Mouse (Mus musculus) hindbrain, embryonic 10.5 days (tissue): ENCODE results near the gene Pcnt. TPM values are rescaled to one million over a fixed set of nuclear protein-coding genes. Genes with fewer than 3 reads are reported as not detected.

ENCODE experiments used
- DNase-seq: peaks from one replicate; pipeline ENCODE4 v3.0.0-alpha.2; 2017; ENCODE audit warnings: low spot score
- H3K27ac ChIP-seq: fragments of 300-500 bp; sonication (generic); 2 replicates; pipeline ENCODE4 v1.5.1; 2016; ENCODE audit warnings: mild to moderate bottlenecking, moderate library complexity
- H3K27me3 ChIP-seq: fragments of 300-500 bp; sonication (generic); 2 replicates; pipeline ENCODE4 v1.6.1; 2016; ENCODE audit warnings: mild to moderate bottlenecking; ENCODE audit not compliant: poor library complexity, insufficient read depth, severe bottlenecking
- H3K36me3 ChIP-seq: fragments of 300-500 bp; sonication (generic); 2 replicates; pipeline ENCODE4 v1.6.1; 2016; ENCODE audit warnings: mild to moderate bottlenecking, moderate library complexity
- H3K4me1 ChIP-seq: fragments of 300-500 bp; sonication (generic); replicated peaks from 2 replicates; pipeline ENCODE4 v1.6.1; 2016; ENCODE audit warnings: mild to moderate bottlenecking
- H3K4me3 ChIP-seq: fragments of 300-500 bp; sonication (generic); 2 replicates; pipeline ENCODE4 v1.5.1; 2016; ENCODE audit warnings: mild to moderate bottlenecking, moderate library complexity
- H3K9me3 ChIP-seq: fragments of 300-500 bp; sonication (generic); 2 replicates; pipeline ENCODE4 v1.6.1; 2016; ENCODE audit warnings: mild to moderate bottlenecking, moderate library complexity
- WGBS: fragments of 180-500 bp; shearing (Covaris S2); methylation state at CpG from one replicate; pipeline ENCODE4 v1.1.7; 2016; 5-methylcytosine and 5-hydroxymethylcytosine counted together
- polyA plus RNA-seq: library from polyadenylated mRNA; unstranded; fragments of >200 nt; fragmentation: Nextera tagmentation; extraction: Ambion mirVana; gene quantifications from 2 replicates; pipeline ENCODE4 v1.2.1, GENCODE M21; 2016

Gene Pcnt
- polyA plus RNA-seq, 1 experiment from 2014 or later, result 15.8 TPM

GRCm38 (mm10) chr10:76334350-76334749, 108.2 kb downstream of the Pcnt start:
- DNase-seq, result no peak
- H3K27ac ChIP-seq, result no peak overlapping the region
- H3K4me1 ChIP-seq, result peaks cover 9% of the 10 kb centered on the region; the same call in 1 of the 2 replicates
- H3K9me3 ChIP-seq, result no peaks in the 10 kb centered on the region
- no peak overlapping the region for H3K4me3 ChIP-seq
- H3K27me3 ChIP-seq, result no peaks in the 10 kb centered on the region
- WGBS, result 46% methylated on average over 4 of the region's 4 CpGs
- H3K36me3 ChIP-seq, result no peaks in the 10 kb centered on the region

GRCm38 (mm10) chr10:76332040-76332439, 110.5 kb downstream of the Pcnt start:
- Histone ChIP-seq H3K27me3 (no peaks in the 10 kb centered on the region), H3K4me3 (no peak overlapping the region), H3K9me3 (no peaks in the 10 kb centered on the region), H3K27ac (no peak overlapping the region), H3K4me1 (peaks cover 9% of the 10 kb centered on the region; the same call in 1 of the 2 replicates), H3K36me3 (no peaks in the 10 kb centered on the region)
- 53% methylated on average over 2 of the region's 2 CpGs for WGBS
- DNase-seq, result no peak

- WGBS, result 92% methylated on average over 4 of the region's 4 CpGs
- peaks cover 6% of the 10 kb centered on the region; the same call in 1 of the 2 replicates for H3K4me1 ChIP-seq
- no peaks in the 10 kb centered on the region for H3K9me3 ChIP-seq
- no peaks in the 10 kb centered on the region for H3K36me3 ChIP-seq
- no peak for DNase-seq
- H3K27ac ChIP-seq, result no peak overlapping the region
- no peak overlapping the region for H3K4me3 ChIP-seq
- no peaks in the 10 kb centered on the region for H3K27me3 ChIP-seq
Measured at GRCm38 (mm10) chr10:76329093-76329492, 113.5 kb downstream of the Pcnt start.

- Histone ChIP-seq H3K4me1 (peaks cover 6% of the 10 kb centered on the region; the same call in 1 of the 2 replicates), H3K9me3 (no peaks in the 10 kb centered on the region), H3K27ac (no peak overlapping the region), H3K27me3 (no peaks in the 10 kb centered on the region), H3K36me3 (no peaks in the 10 kb centered on the region), H3K4me3 (no peak overlapping the region)
- no peak for DNase-seq
- 95% methylated on average over 3 of the region's 3 CpGs for WGBS
Measured at GRCm38 (mm10) chr10:76328574-76328973, 114.0 kb downstream of the Pcnt start.

- H3K27me3 ChIP-seq, result no peaks in the 10 kb centered on the region
- H3K27ac ChIP-seq, result no peak overlapping the region
- no peaks in the 10 kb centered on the region for H3K4me1 ChIP-seq
- H3K9me3 ChIP-seq, result no peaks in the 10 kb centered on the region
- no peak overlapping the region for H3K4me3 ChIP-seq
- no peaks in the 10 kb centered on the region for H3K36me3 ChIP-seq
- DNase-seq, result no peak
- 74% methylated on average over 6 of the region's 6 CpGs for WGBS
Measured at GRCm38 (mm10) chr10:76326304-76327006, 116.1 kb downstream of the Pcnt start.

GRCm38 (mm10) chr10:76317623-76318022, 125.0 kb downstream of the Pcnt start:
- Histone ChIP-seq H3K27me3 (no peaks in the 10 kb centered on the region), H3K27ac (no peak overlapping the region), H3K4me3 (no peak overlapping the region), H3K9me3 (0 out of 2 replicates have a peak, but pooled peaks cover 5% of the 10 kb centered on the region), H3K4me1 (0 out of 2 replicates have a peak, but pooled peaks cover 3% of the 10 kb centered on the region), H3K36me3 (peaks cover 49% of the 10 kb centered on the region)
- WGBS, result 83% methylated on average over 12 of the region's 12 CpGs
- DNase-seq, result no peak

- Histone ChIP-seq H3K27me3 (no peaks in the 10 kb centered on the region), H3K4me1 (0 out of 2 replicates have a peak, but pooled peaks cover 3% of the 10 kb centered on the region), H3K36me3 (peaks cover 56% of the 10 kb centered on the region), H3K4me3 (no peak overlapping the region), H3K9me3 (0 out of 2 replicates have a peak, but pooled peaks cover 5% of the 10 kb centered on the region), H3K27ac (no peak overlapping the region)
- no peak for DNase-seq
- 86% methylated on average over 7 of the region's 7 CpGs for WGBS
Measured at GRCm38 (mm10) chr10:76316194-76316593, 126.4 kb downstream of the Pcnt start.

- H3K27ac ChIP-seq, result no peak overlapping the region
- H3K9me3 ChIP-seq, result no peaks in the 10 kb centered on the region
- 94% methylated on average over 9 of the region's 9 CpGs for WGBS
- no peak for DNase-seq
- no peaks in the 10 kb centered on the region for H3K4me1 ChIP-seq
- no peak overlapping the region for H3K4me3 ChIP-seq
- peaks cover 55% of the 10 kb centered on the region for H3K36me3 ChIP-seq
- H3K27me3 ChIP-seq, result no peaks in the 10 kb centered on the region
Measured at GRCm38 (mm10) chr10:76306738-76307137, 135.8 kb downstream of the Pcnt start.

Other genes with a start within 250 kb of the Pcnt start
- 80.1 and 97.5 TPM in 2 replicates for gene Prmt2, start 204.9 kb downstream of the Pcnt start, polyA plus RNA-seq
- not detected in 2 replicates for gene S100b, start 188.9 kb downstream of the Pcnt start, polyA plus RNA-seq
- 6.0 and 8.2 TPM in 2 replicates for gene Dip2a, start 97.5 kb downstream of the Pcnt start, polyA plus RNA-seq
- not detected in 2 replicates for gene AC141477.1, start 2.3 kb downstream of the Pcnt start, polyA plus RNA-seq
- not detected in 2 replicates for gene 2610028H24Rik, start 6.3 kb upstream of the Pcnt start, polyA plus RNA-seq
- 72.0 and 74.4 TPM in 2 replicates for gene Mcm3ap, start 26.1 kb upstream of the Pcnt start, polyA plus RNA-seq
- 8.7 and 10.1 TPM in 2 replicates for gene Ybey, start 26.3 kb upstream of the Pcnt start, polyA plus RNA-seq
- gene Lss, start 88.8 kb upstream of the Pcnt start, polyA plus RNA-seq, result 56.1 and 60.3 TPM in 2 replicates
- 0.16 TPM in 1 of 2 replicates, not detected in the other for gene Spatc1l, start 119.5 kb upstream of the Pcnt start, polyA plus RNA-seq
- not detected in 2 replicates for gene Ftcd, start 132.9 kb upstream of the Pcnt start, polyA plus RNA-seq
- 10.9 and 16.5 TPM in 2 replicates for gene Col6a2, start 180.8 kb upstream of the Pcnt start, polyA plus RNA-seq